Mouse (Mus musculus): Measurements from ENCODE around the gene Dnmt3l. TPM values are rescaled to one million over a fixed set of nuclear protein-coding genes. Genes with fewer than 3 reads are reported as not detected.
"Not testable (repeated sequence)": the region's sequence is repeated elsewhere in the genome, so short reads cannot be mapped to it uniquely, and the experiment has no call there.

Dnmt3l gene
- polyA plus RNA-seq, 1 experiment from 2014 or later = 0.13 TPM

DNA sequence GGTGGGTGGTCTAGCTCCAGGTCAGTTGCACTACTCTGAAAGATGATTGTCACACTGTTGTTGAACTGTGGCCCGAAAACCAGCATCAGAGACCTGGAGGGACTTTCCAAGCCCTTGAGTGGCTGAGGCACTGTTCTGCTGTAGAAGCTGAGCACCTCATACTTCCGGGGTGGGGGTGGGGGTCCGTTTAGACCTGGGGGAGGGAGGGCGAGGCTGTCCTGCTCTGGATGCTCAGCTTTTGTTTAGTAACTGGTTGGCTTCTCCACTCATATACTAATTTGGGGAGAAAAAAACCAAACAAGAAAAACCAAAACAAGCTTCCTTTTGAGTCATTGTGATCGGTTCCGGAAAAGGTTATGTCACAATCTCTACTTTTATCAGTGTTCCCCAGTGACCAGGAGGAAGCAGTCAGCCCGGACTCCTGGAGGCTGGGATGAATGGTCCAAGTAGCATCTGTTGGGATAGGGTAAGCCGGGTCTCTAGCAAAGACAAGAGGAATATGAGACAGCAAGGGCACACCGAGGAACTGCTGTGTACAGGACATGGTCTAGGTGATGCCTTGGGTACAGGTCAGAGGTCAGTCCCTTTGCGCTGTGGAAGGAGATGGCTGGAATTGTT is 44.8 kb downstream of the Dnmt3l start:
- 60% methylated on average over 10 of the region's 10 CpGs for WGBS
- Histone ChIP-seq H3K9me3 (no peaks in the 10 kb centered on the region), H3K4me1 (no peaks in the 10 kb centered on the region), H3K36me3 (no peaks in the 10 kb centered on the region), H3K27ac (replicated peaks) (no peak overlapping the region), H3K4me2 (no peak overlapping the region), H3K4me3 (no peak overlapping the region), H3K9ac (no peak overlapping the region), H3K27me3 (replicated peaks) (peaks cover 14% of the 10 kb centered on the region)
- no peak for ATAC-seq (ENCODE audit: extremely low read depth, insufficient number of reproducible peaks, low FRiP score, low TSS enrichment)

- Histone ChIP-seq H3K27ac (replicated peaks) (no peak overlapping the region), H3K4me1 (no peaks in the 10 kb centered on the region), H3K36me3 (no peaks in the 10 kb centered on the region), H3K9me3 (no peaks in the 10 kb centered on the region), H3K4me3 (no peak overlapping the region), H3K27me3 (replicated peaks) (peaks cover 18% of the 10 kb centered on the region), H3K4me2 (no peak overlapping the region), H3K9ac (no peak overlapping the region)
- ATAC-seq (ENCODE audit: extremely low read depth, insufficient number of reproducible peaks, low FRiP score, low TSS enrichment) = no peak
- 68% methylated on average over 6 of the region's 6 CpGs for WGBS
Measured at GRCm38 (mm10) chr10:78087101-78087511, 45.4 kb downstream of the Dnmt3l start.

DNA sequence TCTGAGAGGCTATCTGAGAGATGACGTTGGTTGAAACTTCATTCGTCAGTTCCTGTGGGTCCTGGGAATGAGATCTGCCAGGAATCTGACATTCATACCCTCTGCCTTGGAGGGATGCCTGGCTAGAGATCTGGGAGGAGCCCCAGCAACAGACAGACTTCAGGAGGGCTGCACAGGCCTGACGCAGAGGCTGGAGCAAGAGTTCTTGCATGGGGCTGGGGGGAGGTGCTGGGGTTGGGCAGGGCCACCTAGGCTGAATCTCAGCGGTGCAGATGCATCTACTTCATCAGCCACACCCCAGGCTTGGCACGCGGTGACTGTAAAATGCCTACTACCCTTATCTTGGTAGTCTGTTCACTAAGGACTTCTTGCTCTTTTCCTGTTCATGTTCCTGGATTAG is 48.5 kb downstream of the Dnmt3l start:
- Histone ChIP-seq H3K4me3 (no peak overlapping the region), H3K9ac (no peak overlapping the region), H3K27me3 (replicated peaks) (peaks cover 20% of the 10 kb centered on the region), H3K27ac (replicated peaks) (no peak overlapping the region), H3K9me3 (no peaks in the 10 kb centered on the region), H3K4me2 (no peak overlapping the region), H3K36me3 (no peaks in the 10 kb centered on the region), H3K4me1 (no peaks in the 10 kb centered on the region)
- WGBS = 20% methylated on average over 6 of the region's 6 CpGs
- no peak for ATAC-seq (ENCODE audit: extremely low read depth, insufficient number of reproducible peaks, low FRiP score, low TSS enrichment)

- Histone ChIP-seq H3K27ac (replicated peaks) (no peak overlapping the region), H3K4me2 (no peak overlapping the region), H3K27me3 (replicated peaks) (peaks cover 20% of the 10 kb centered on the region), H3K36me3 (no peaks in the 10 kb centered on the region), H3K4me1 (no peaks in the 10 kb centered on the region), H3K9ac (no peak overlapping the region), H3K9me3 (no peaks in the 10 kb centered on the region), H3K4me3 (no peak overlapping the region)
- WGBS = 70% methylated on average over 4 of the region's 4 CpGs
- ATAC-seq (ENCODE audit: extremely low read depth, insufficient number of reproducible peaks, low FRiP score, low TSS enrichment) = no peak
Measured at GRCm38 (mm10) chr10:78090706-78091491, 49.2 kb downstream of the Dnmt3l start.

DNA sequence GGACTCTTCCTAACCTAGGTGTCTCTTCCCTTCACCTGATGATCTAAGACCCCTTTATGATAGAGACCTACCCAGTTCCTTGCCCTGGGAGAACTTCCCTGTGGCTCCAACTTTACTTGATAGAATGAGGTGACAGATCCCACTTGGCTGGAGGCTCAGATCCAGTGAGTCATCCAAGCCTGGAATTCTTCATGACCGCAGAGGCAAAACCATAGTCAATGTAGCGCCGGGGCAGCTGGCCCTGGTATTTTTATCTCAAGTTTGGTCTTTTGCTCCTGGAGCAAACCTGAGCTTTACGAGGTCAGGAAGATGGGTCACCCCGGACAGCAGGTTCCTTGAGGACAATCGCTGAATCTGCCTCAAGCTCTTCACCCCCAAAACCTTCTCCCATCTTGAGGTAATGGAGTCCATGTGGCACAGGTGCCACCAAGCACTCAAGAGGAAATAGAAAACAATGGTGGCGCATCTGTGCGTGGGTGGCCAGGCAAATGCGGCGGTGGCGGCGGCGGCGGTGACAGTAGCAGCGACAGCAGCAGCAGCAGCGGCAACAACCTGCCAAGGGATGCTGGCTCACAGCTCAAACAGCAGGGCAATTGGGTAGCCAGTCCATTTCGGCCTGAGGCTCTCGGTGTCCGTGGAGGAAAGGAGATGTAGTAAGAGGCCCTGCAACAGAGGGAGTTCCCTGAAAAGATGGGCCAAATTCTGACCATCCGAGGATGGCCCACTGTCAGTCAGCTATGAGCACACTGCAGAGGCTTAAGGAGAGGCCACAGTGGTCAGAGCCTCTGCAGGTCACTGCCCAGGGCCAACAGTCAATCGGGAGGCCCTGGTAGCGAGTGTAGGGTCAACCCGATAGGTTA is 50.3 kb downstream of the Dnmt3l start:
- Histone ChIP-seq H3K4me3 (no peak overlapping the region), H3K27ac (replicated peaks) (no peak overlapping the region), H3K36me3 (no peaks in the 10 kb centered on the region), H3K27me3 (replicated peaks) (peaks cover 20% of the 10 kb centered on the region), H3K9me3 (no peaks in the 10 kb centered on the region), H3K4me1 (no peaks in the 10 kb centered on the region), H3K9ac (no peak overlapping the region), H3K4me2 (no peak overlapping the region)
- ATAC-seq (ENCODE audit: extremely low read depth, insufficient number of reproducible peaks, low FRiP score, low TSS enrichment) = no peak
- WGBS = 71% methylated on average over 23 of the region's 23 CpGs

- H3K9ac ChIP-seq = no peak overlapping the region
- no peak overlapping the region for H3K4me3 ChIP-seq
- ATAC-seq (ENCODE audit: extremely low read depth, insufficient number of reproducible peaks, low FRiP score, low TSS enrichment) = no peak
- H3K36me3 ChIP-seq = no peaks in the 10 kb centered on the region
- WGBS = 85% methylated on average over 13 of the region's 13 CpGs
- H3K4me1 ChIP-seq = no peaks in the 10 kb centered on the region
- H3K4me2 ChIP-seq = no peak overlapping the region
- H3K27me3 ChIP-seq (replicated peaks) = peaks cover 18% of the 10 kb centered on the region
- no peak overlapping the region for H3K27ac ChIP-seq (replicated peaks)
- no peaks in the 10 kb centered on the region for H3K9me3 ChIP-seq
Measured at GRCm38 (mm10) chr10:78092725-78093029, 50.9 kb downstream of the Dnmt3l start.

- no peak overlapping the region for H3K9ac ChIP-seq
- H3K36me3 ChIP-seq = no peaks in the 10 kb centered on the region
- no peaks in the 10 kb centered on the region for H3K4me1 ChIP-seq
- ATAC-seq (ENCODE audit: extremely low read depth, insufficient number of reproducible peaks, low FRiP score, low TSS enrichment) = no peak
- H3K9me3 ChIP-seq = no peaks in the 10 kb centered on the region
- H3K4me3 ChIP-seq = no peak overlapping the region
- H3K27me3 ChIP-seq (replicated peaks) = peaks cover 14% of the 10 kb centered on the region; the same call in 1 of the 2 replicates
- no peak overlapping the region for H3K4me2 ChIP-seq
- H3K27ac ChIP-seq (replicated peaks) = no peak overlapping the region
Measured at GRCm38 (mm10) chr10:78095221-78095620, 53.5 kb downstream of the Dnmt3l start.

DNA sequence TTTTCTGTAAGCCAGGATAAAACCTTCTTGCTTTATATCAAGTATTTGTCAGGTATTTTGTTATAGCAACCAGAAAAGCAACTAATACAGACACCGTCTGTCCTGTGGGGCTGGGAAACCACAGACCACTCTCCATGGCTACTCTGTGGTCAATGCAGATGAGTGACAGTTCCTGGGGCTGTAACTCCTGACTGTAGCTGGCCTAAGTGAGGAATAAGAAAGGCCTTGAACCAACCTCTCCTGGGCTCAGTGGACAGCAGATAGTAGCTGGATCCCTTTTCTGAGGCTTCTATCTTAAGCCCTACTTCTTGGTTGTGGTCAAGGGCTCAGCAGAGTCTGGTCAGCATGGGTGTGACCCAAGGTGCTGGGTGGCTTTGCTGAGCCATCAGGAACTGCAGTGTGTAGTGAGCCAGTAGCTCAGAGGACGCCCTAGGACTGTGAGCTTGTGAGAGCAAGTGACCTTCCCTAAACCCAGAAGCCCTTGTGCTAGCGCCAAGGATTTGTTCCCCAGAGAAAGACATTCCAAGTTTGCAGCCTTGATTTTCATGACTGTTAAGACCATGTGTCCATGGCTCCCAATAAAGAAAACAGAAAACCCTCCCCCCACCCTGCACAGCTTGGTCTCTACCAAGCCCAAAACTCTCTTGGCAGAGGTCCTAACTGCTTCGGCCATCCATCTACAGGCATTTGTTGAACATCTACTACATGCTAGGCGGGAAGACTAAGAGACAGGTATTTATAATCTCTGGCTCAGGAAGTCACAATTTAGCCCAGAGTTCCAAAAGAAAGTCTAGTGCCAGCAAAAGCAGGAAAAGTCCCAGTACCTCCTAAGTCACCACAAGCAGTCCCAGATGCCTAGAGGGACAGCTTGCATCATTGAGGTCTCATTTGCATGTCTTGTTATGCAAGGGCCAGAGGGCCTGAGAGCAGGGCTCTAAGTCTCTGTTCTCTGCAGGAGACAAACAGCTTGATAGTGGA is 54.5 kb downstream of the Dnmt3l start:
- H3K4me1 ChIP-seq = peaks cover 3% of the 10 kb centered on the region
- no peaks in the 10 kb centered on the region for H3K36me3 ChIP-seq
- no peak overlapping the region for H3K4me2 ChIP-seq
- no peak overlapping the region for H3K27ac ChIP-seq (replicated peaks)
- no peaks in the 10 kb centered on the region for H3K9me3 ChIP-seq
- H3K4me3 ChIP-seq = no peak overlapping the region
- H3K9ac ChIP-seq = no peak overlapping the region
- 72% methylated on average over 5 of the region's 5 CpGs for WGBS
- no peak for ATAC-seq (ENCODE audit: extremely low read depth, insufficient number of reproducible peaks, low FRiP score, low TSS enrichment)
- peaks cover 11% of the 10 kb centered on the region; the same call in 1 of the 2 replicates for H3K27me3 ChIP-seq (replicated peaks)

- peaks cover 11% of the 10 kb centered on the region for H3K4me1 ChIP-seq
- not testable (repeated sequence) for H3K4me3 ChIP-seq; H3K27me3 ChIP-seq (replicated peaks); H3K9ac ChIP-seq; H3K36me3 ChIP-seq; H3K9me3 ChIP-seq; H3K4me2 ChIP-seq; H3K27ac ChIP-seq (replicated peaks); ATAC-seq (ENCODE audit: extremely low read depth, insufficient number of reproducible peaks, low FRiP score, low TSS enrichment)
Measured at GRCm38 (mm10) chr10:78099860-78100259, 58.1 kb downstream of the Dnmt3l start.

DNA sequence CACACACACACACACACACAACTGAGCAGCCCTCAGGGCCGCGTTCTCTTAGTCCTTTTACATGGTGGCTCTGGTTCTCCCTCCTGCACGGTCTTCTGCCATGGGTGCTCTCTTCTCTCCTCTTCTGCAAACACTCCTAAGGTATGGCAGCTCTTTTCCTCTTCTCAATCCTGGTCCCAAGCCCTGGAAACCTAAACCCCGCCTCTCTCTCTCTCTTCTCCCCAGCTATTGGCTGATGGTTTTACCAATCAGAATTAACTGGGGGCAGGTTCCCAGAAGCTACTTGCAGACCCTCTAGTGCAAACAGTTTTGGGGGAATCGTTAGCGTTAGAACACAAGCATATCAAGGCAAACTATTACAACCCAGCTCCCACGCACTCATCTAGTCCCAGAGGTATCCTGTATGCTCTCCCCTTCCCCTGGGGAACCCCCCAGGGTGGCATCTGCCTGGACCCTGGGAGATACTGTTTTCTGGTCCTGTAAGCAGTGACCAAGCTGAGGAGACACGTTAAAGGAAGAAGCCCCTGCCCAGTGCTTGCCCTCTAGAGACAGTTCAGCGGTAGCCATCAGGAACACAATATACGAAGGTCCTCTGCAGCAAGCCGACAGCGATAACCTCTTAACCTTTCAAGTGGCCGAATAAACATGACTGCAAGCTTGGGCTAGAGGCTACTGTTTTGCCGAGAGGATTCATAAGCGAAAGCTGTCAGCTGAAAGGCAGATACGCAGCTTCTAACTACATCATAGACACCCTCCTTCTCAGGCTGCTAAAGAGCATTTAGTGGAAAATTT is 59.4 kb downstream of the Dnmt3l start:
- Histone ChIP-seq H3K9me3 (no peaks in the 10 kb centered on the region), H3K27me3 (replicated peaks) (0 out of 2 replicates have a peak, but pooled peaks cover 4% of the 10 kb centered on the region), H3K27ac (replicated peaks) (no peak overlapping the region), H3K4me1 (peaks cover 11% of the 10 kb centered on the region), H3K4me3 (peak overlapping the region; percentile 33), H3K36me3 (no peaks in the 10 kb centered on the region), H3K9ac (no peak overlapping the region), H3K4me2 (peak overlapping the region; percentile 65)
- no peak for ATAC-seq (ENCODE audit: extremely low read depth, insufficient number of reproducible peaks, low FRiP score, low TSS enrichment)
- 12% methylated on average over 16 of the region's 16 CpGs for WGBS

Measured in heart, embryonic 13.5 days (tissue).